10 mouse cellular contexts compared by ENCODE assay signal in genomic region chr2:33335789-33336188, GRCm38 (mm10).
"Had no signal": no experiment of that assay in that cellular context is flagged by ENCODE, and none has a peak within 500 bp of the region (broad histone marks: within the 10 kb centered on the region; RNA-seq: fewer than 3 reads in every experiment).

No protein-coding gene starts in this region.

- H3K4me1 ChIP-seq: liver, embryonic 13.5 days had no signal

- H3K9me3 ChIP-seq: liver, embryonic 13.5 days had no signal

- H3K27me3 ChIP-seq: liver, embryonic 13.5 days had no signal

- H3K27ac ChIP-seq: liver, embryonic 13.5 days had no signal

- H3K4me2 ChIP-seq: liver, embryonic 13.5 days; midbrain, embryonic 11.5 days had no signal

- DNase-seq: kidney, postnatal 14 days; kidney, postnatal 4 days; liver, embryonic 13.5 days; lung, adult 2 months; lung, postnatal 14 days; lung, postnatal 4 days; midbrain, embryonic 14.5 days; thymus, adult 18-20 months; thymus, postnatal 36 days had no signal

- H3K4me3 ChIP-seq: liver, embryonic 13.5 days had no signal

- H3K9ac ChIP-seq: liver, embryonic 13.5 days had no signal
